Mouse (Mus musculus) liver, embryonic 14.5 days (tissue): ENCODE results near the gene Cyp4f14. TPM values are rescaled to one million over a fixed set of nuclear protein-coding genes. Genes with fewer than 3 reads are reported as not detected.
"Not testable (repeated sequence)": the region's sequence is repeated elsewhere in the genome, so short reads cannot be mapped to it uniquely, and the experiment has no call there.

Experiments
- ATAC-seq: fragments of 200-750 bp; cut with Nextera tagmentation; 2 replicates; pipeline ENCODE4 v1.8.0; 2017; ENCODE audit warnings: moderate number of reproducible peaks, mild to moderate bottlenecking, moderate library complexity; ENCODE audit not compliant: insufficient read depth
- DNase-seq, 3 experiments: peaks; one replicate each; pipeline ENCODE4 v3.0.0-alpha.2; 2012 to 2013; ENCODE audit warnings: low read depth in 3 of 3, low spot score in 3 of 3
- H3K27ac ChIP-seq: fragments of 300-500 bp; sonication (generic); 2 replicates; pipeline ENCODE4 v1.5.1; 2014; ENCODE audit warnings: moderate library complexity, mild to moderate bottlenecking, control low read depth, inconsistent platforms
- H3K27me3 ChIP-seq: fragments of 300-500 bp; sonication (generic); 2 replicates; pipeline ENCODE4 v1.6.1; 2014; ENCODE audit warnings: mild to moderate bottlenecking, low read length, moderate library complexity; ENCODE audit not compliant: control insufficient read depth, insufficient read depth
- H3K36me3 ChIP-seq: fragments of 300-500 bp; sonication (generic); replicated peaks from 2 replicates; pipeline ENCODE4 v1.6.1; 2014; ENCODE audit warnings: low read depth; ENCODE audit not compliant: control insufficient read depth, insufficient read depth
- H3K4me1 ChIP-seq, 2 experiments: fragments of 200-500 bp in 1 of 2; fragments of 300-500 bp in 1 of 2; sonication (generic) in 1 of 2; replicated peaks; 2 replicates each; pipeline ENCODE4 v1.6.1; 2012 to 2014; ENCODE audit warnings: antibody characterized with exemption in 1 of 2, inconsistent platforms in 1 of 2, low read length in 1 of 2; ENCODE audit not compliant: control insufficient read depth in 2 of 2, insufficient read depth in 2 of 2
- H3K4me2 ChIP-seq: fragments of 300-500 bp; sonication (generic); 2 replicates; pipeline ENCODE4 v1.6.1; 2014; ENCODE audit warnings: low read depth, mild to moderate bottlenecking, control low read depth, moderate library complexity
- H3K4me3 ChIP-seq, 2 experiments: fragments of 200-500 bp in 1 of 2; fragments of 300-500 bp in 1 of 2; sonication (generic) in 1 of 2; 2 replicates each; pipeline ENCODE4 v1.5.1; 2012 to 2014; ENCODE audit warnings: low read depth in 2 of 2, low read length in 2 of 2, mild to moderate bottlenecking in 2 of 2, control low read depth in 1 of 2, inconsistent platforms in 1 of 2, moderate library complexity in 1 of 2; ENCODE audit not compliant: insufficient read depth in 1 of 2
- H3K9ac ChIP-seq: fragments of 300-500 bp; sonication (generic); replicated peaks from 2 replicates; pipeline ENCODE4 v1.6.1; 2014; ENCODE audit warnings: mild to moderate bottlenecking, control low read depth, moderate library complexity
- H3K9me3 ChIP-seq: fragments of 300-500 bp; sonication (generic); 2 replicates; pipeline ENCODE4 v1.6.1; 2016; ENCODE audit warnings: low read length, mixed read lengths; ENCODE audit not compliant: control insufficient read depth
- CTCF ChIP-seq: IDR thresholded peaks from 2 replicates; pipeline ENCODE4 v1.5.1; 2016; ENCODE audit warnings: antibody characterized with exemption, low read depth, control low read depth
- EP300 ChIP-seq: IDR thresholded peaks from 2 replicates; pipeline ENCODE4 v1.6.1; 2016; ENCODE audit warnings: antibody characterized with exemption, low read depth
- WGBS: fragments of 180-500 bp; shearing (Covaris S2); extraction: QIAGEN DNeasy Blood & Tissue Kit; methylation state at CpG from one replicate; pipeline ENCODE4 v1.1.7; 2014; ENCODE audit not compliant: insufficient replicate concordance; 5-methylcytosine and 5-hydroxymethylcytosine counted together
- polyA plus RNA-seq, 2 experiments: library from polyadenylated mRNA; depleted of rRNA in 1 of 2; stranded (reverse) in 1 of 2; unstranded in 1 of 2; fragments of >200 nt; fragmentation: Nextera tagmentation in 1 of 2; extraction: Ambion mirVana in 1 of 2; gene quantifications; 2 replicates each; pipeline versions ENCODE4 v1.2.1 to v1.2.3; 2012 to 2014

The Cyp4f14 gene
- polyA plus RNA-seq, 2 experiments, result not detected

DNA sequence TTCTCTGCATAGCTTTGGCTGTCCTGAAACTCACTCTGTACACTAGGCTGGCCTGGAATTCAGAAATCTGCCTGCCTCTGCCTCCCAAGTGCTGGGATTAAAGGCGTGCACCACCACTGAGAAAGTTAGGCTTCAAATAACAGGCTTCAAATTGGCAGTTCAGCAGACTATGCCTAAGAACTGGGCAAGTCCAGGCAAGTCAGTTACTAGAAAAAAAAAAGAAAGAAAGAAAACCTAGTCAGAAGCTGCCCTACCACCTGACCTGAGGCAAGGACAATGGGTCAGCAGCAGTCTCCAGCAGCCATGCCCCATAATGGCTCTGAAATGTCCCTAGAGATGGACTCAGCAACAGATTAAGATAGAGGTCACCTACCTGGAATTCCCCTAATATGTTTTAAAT, 45.7 kb downstream of the Cyp4f14 start:
- ATAC-seq (no peak), DNase-seq (no peak)
- WGBS, result 56% methylated on average over 1 of the region's 1 CpGs
- Histone ChIP-seq H3K9ac (no peak overlapping the region), H3K4me1 (no peaks in the 10 kb centered on the region), H3K27me3 (no peaks in the 10 kb centered on the region), H3K4me3 (no peak overlapping the region), H3K36me3 (no peaks in the 10 kb centered on the region), H3K27ac (no peak overlapping the region), H3K9me3 (no peaks in the 10 kb centered on the region), H3K4me2 (no peak overlapping the region)
- no peak for TF ChIP-seq CTCF
- TF ChIP-seq EP300, result no peak

DNA sequence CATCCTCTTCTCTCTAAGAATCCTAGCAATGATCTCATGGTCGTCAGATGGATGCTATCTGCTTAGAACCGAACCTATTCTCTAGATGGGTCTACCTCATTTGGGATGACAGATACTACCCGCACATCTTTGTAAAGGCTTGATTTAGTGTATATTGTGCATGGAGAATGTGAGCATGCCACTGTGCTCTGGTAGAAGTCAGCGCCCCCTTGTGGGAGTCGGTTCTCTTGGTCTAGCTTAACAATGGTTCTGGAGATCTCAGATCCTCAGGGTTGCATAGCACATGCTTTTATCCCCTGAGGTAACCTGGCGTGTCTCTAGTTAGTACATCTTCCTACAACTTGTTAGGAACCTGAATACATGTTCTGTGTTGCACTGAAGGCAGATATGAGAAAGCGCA, 49.9 kb downstream of the Cyp4f14 start:
- H3K9me3 ChIP-seq, H3K36me3 ChIP-seq, H3K27ac ChIP-seq, H3K4me2 ChIP-seq, ATAC-seq, H3K4me1 ChIP-seq, H3K27me3 ChIP-seq, H3K9ac ChIP-seq, H3K4me3 ChIP-seq, DNase-seq: not testable (repeated sequence)
- 48% methylated on average over 3 of the region's 7 CpGs for WGBS

DNA sequence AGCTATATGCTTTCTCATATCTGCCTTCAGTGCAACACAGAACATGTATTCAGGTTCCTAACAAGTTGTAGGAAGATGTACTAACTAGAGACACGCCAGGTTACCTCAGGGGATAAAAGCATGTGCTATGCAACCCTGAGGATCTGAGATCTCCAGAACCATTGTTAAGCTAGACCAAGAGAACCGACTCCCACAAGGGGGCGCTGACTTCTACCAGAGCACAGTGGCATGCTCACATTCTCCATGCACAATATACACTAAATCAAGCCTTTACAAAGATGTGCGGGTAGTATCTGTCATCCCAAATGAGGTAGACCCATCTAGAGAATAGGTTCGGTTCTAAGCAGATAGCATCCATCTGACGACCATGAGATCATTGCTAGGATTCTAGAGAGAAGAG, 60.4 kb downstream of the Cyp4f14 start:
- 41% methylated on average over 3 of the region's 6 CpGs for WGBS
- H3K9me3 ChIP-seq, ATAC-seq: not testable (repeated sequence)

More for the DNA sequence above, 60.4 kb downstream of the Cyp4f14 start:
- not testable (repeated sequence) for H3K27ac ChIP-seq, H3K9ac ChIP-seq, H3K27me3 ChIP-seq, H3K4me1 ChIP-seq, H3K4me3 ChIP-seq, DNase-seq, H3K36me3 ChIP-seq, H3K4me2 ChIP-seq

Other genes starting within 250 kb of the Cyp4f14 start
- gene Cyp4f15, start 231.7 kb downstream of the Cyp4f14 start, polyA plus RNA-seq (2012; rRNA removed), result 3.9 and 4.4 TPM in 2 replicates
- gene Cyp4f15, start 231.7 kb downstream of the Cyp4f14 start, polyA plus RNA-seq (2014; fragmentation: Nextera tagmentation; extraction: Ambion mirVana), result 2.3 and 3.0 TPM in 2 replicates
- 7.4 and 8.0 TPM in 2 replicates for gene Zfp871, start 129.1 kb downstream of the Cyp4f14 start, polyA plus RNA-seq (2012; rRNA removed)
- gene Zfp871, start 129.1 kb downstream of the Cyp4f14 start, polyA plus RNA-seq (2014; fragmentation: Nextera tagmentation; extraction: Ambion mirVana), result 9.4 and 10.6 TPM in 2 replicates
- 0.06 and 0.10 TPM in 2 replicates for gene Zfp811, start 107.4 kb downstream of the Cyp4f14 start, polyA plus RNA-seq (2012; rRNA removed)
- gene Zfp811, start 107.4 kb downstream of the Cyp4f14 start, polyA plus RNA-seq (2014; fragmentation: Nextera tagmentation; extraction: Ambion mirVana), result 0.04 and 0.11 TPM in 2 replicates
- gene Zfp799, start 87.1 kb downstream of the Cyp4f14 start, polyA plus RNA-seq (2012; rRNA removed), result 0.60 and 0.71 TPM in 2 replicates
- gene Zfp799, start 87.1 kb downstream of the Cyp4f14 start, polyA plus RNA-seq (2014; fragmentation: Nextera tagmentation; extraction: Ambion mirVana), result 1.0 and 1.5 TPM in 2 replicates
- gene Zfp870, start 25.7 kb downstream of the Cyp4f14 start, polyA plus RNA-seq (2012; rRNA removed), result 0.55 and 0.79 TPM in 2 replicates
- gene Zfp870, start 25.7 kb downstream of the Cyp4f14 start, polyA plus RNA-seq (2014; fragmentation: Nextera tagmentation; extraction: Ambion mirVana), result 1.5 and 2.8 TPM in 2 replicates
- 3.3 and 3.6 TPM in 2 replicates for gene Cyp4f13, start 30.1 kb upstream of the Cyp4f14 start, polyA plus RNA-seq (2012; rRNA removed)
- 4.1 and 6.0 TPM in 2 replicates for gene Cyp4f13, start 30.1 kb upstream of the Cyp4f14 start, polyA plus RNA-seq (2014; fragmentation: Nextera tagmentation; extraction: Ambion mirVana)
- 1.3 and 2.3 TPM in 2 replicates for gene Zfp472, start 48.5 kb upstream of the Cyp4f14 start, polyA plus RNA-seq (2012; rRNA removed)
- 6.1 and 6.8 TPM in 2 replicates for gene Zfp472, start 48.5 kb upstream of the Cyp4f14 start, polyA plus RNA-seq (2014; fragmentation: Nextera tagmentation; extraction: Ambion mirVana)
- gene Zfp952, start 75.8 kb upstream of the Cyp4f14 start, polyA plus RNA-seq (2012; rRNA removed), result 1.1 and 1.8 TPM in 2 replicates
- 2.2 and 2.3 TPM in 2 replicates for gene Zfp952, start 75.8 kb upstream of the Cyp4f14 start, polyA plus RNA-seq (2014; fragmentation: Nextera tagmentation; extraction: Ambion mirVana)
- gene Zfp763, start 116.1 kb upstream of the Cyp4f14 start, polyA plus RNA-seq (2012; rRNA removed), result 0.61 and 1.1 TPM in 2 replicates
- gene Zfp763, start 116.1 kb upstream of the Cyp4f14 start, polyA plus RNA-seq (2014; fragmentation: Nextera tagmentation; extraction: Ambion mirVana), result 1.8 and 2.0 TPM in 2 replicates
- gene 4921501E09Rik, start 150.7 kb upstream of the Cyp4f14 start, polyA plus RNA-seq (2012; rRNA removed), result not detected in 2 replicates
- gene 4921501E09Rik, start 150.7 kb upstream of the Cyp4f14 start, polyA plus RNA-seq (2014; fragmentation: Nextera tagmentation; extraction: Ambion mirVana), result not detected in 2 replicates
- gene Zfp563, start 172.0 kb upstream of the Cyp4f14 start, polyA plus RNA-seq (2012; rRNA removed), result 0.56 and 0.61 TPM in 2 replicates
- gene Zfp563, start 172.0 kb upstream of the Cyp4f14 start, polyA plus RNA-seq (2014; fragmentation: Nextera tagmentation; extraction: Ambion mirVana), result 1.1 and 1.2 TPM in 2 replicates
- gene Morc2b, start 222.3 kb upstream of the Cyp4f14 start, polyA plus RNA-seq (2012; rRNA removed), result not detected in 2 replicates
- gene Morc2b, start 222.3 kb upstream of the Cyp4f14 start, polyA plus RNA-seq (2014; fragmentation: Nextera tagmentation; extraction: Ambion mirVana), result not detected in 2 replicates